Mouse (Mus musculus) heart, embryonic 10.5 days (tissue): Measurements from ENCODE around the gene Cab39l. TPM values are rescaled to one million over a fixed set of nuclear protein-coding genes. Genes with fewer than 3 reads are reported as not detected.

Experiments used
- DNase-seq: peaks from one replicate; pipeline ENCODE4 v3.0.0-alpha.2; 2017; ENCODE audit warnings: low spot score
- H3K27ac ChIP-seq: fragments of 300-500 bp; sonication (generic); 2 replicates; pipeline ENCODE4 v1.5.1; 2016; ENCODE audit warnings: mild to moderate bottlenecking
- H3K27me3 ChIP-seq: fragments of 300-500 bp; sonication (generic); 2 replicates; pipeline ENCODE4 v1.6.1; 2016; ENCODE audit warnings: mild to moderate bottlenecking; ENCODE audit not compliant: poor library complexity, insufficient read depth, severe bottlenecking
- H3K36me3 ChIP-seq: fragments of 300-500 bp; sonication (generic); 2 replicates; pipeline ENCODE4 v1.6.1; 2016; ENCODE audit warnings: mild to moderate bottlenecking, moderate library complexity
- H3K4me1 ChIP-seq: fragments of 300-500 bp; sonication (generic); 2 replicates; pipeline ENCODE4 v1.6.1; 2016; ENCODE audit warnings: mild to moderate bottlenecking
- H3K4me3 ChIP-seq: fragments of 300-500 bp; sonication (generic); 2 replicates; pipeline ENCODE4 v1.5.1; 2016; ENCODE audit warnings: mild to moderate bottlenecking, moderate library complexity
- H3K9me3 ChIP-seq: fragments of 300-500 bp; sonication (generic); 2 replicates; pipeline ENCODE4 v1.6.1; 2016; ENCODE audit warnings: mild to moderate bottlenecking, moderate library complexity
- WGBS: fragments of 180-500 bp; shearing (Covaris S2); methylation state at CpG from one replicate; pipeline ENCODE4 v1.1.7; 2016; 5-methylcytosine and 5-hydroxymethylcytosine counted together
- polyA plus RNA-seq: library from polyadenylated mRNA; unstranded; fragments of >200 nt; fragmentation: Nextera tagmentation; extraction: Ambion mirVana; gene quantifications from 2 replicates; pipeline ENCODE4 v1.2.1, GENCODE M21; 2016

Cab39l gene
- polyA plus RNA-seq, 1 experiment from 2014 or later, result 37.8 TPM

GRCm38 (mm10) chr14:59532986-59533385, 92.2 kb downstream of the Cab39l start:
- H3K27me3 ChIP-seq, result no peaks in the 10 kb centered on the region
- H3K9me3 ChIP-seq, result no peaks in the 10 kb centered on the region
- H3K36me3 ChIP-seq, result no peaks in the 10 kb centered on the region
- no peaks in the 10 kb centered on the region for H3K4me1 ChIP-seq
- DNase-seq, result no peak
- H3K27ac ChIP-seq, result no peak overlapping the region
- no peak overlapping the region for H3K4me3 ChIP-seq
- WGBS, result 90% methylated on average over 1 of the region's 1 CpGs

GRCm38 (mm10) chr14:59533908-59534307, 93.1 kb downstream of the Cab39l start:
- no peak for DNase-seq
- Histone ChIP-seq H3K4me3 (no peak overlapping the region), H3K9me3 (no peaks in the 10 kb centered on the region), H3K4me1 (no peaks in the 10 kb centered on the region), H3K36me3 (no peaks in the 10 kb centered on the region), H3K27ac (no peak overlapping the region), H3K27me3 (no peaks in the 10 kb centered on the region)

- H3K9me3 ChIP-seq, result no peaks in the 10 kb centered on the region
- no peak overlapping the region for H3K27ac ChIP-seq
- no peaks in the 10 kb centered on the region for H3K4me1 ChIP-seq
- no peak overlapping the region for H3K4me3 ChIP-seq
- H3K36me3 ChIP-seq, result 0 out of 2 replicates have a peak, but pooled peaks cover 5% of the 10 kb centered on the region
- H3K27me3 ChIP-seq, result no peaks in the 10 kb centered on the region
- 90% methylated on average over 4 of the region's 4 CpGs for WGBS
- no peak for DNase-seq
These were observed 97.2 kb downstream of the Cab39l start for GRCm38 (mm10) chr14:59537829-59538432.

GRCm38 (mm10) chr14:59540230-59540629, 99.5 kb downstream of the Cab39l start:
- Histone ChIP-seq H3K9me3 (no peaks in the 10 kb centered on the region), H3K4me3 (no peak overlapping the region)
- 93% methylated on average over 2 of the region's 2 CpGs for WGBS

GRCm38 (mm10) chr14:59540761-59541160, 100.0 kb downstream of the Cab39l start:
- 83% methylated on average over 6 of the region's 6 CpGs for WGBS
- H3K9me3 ChIP-seq, result no peaks in the 10 kb centered on the region

More at GRCm38 (mm10) chr14:59540230-59540629, 99.5 kb downstream of the Cab39l start:
- H3K27me3 ChIP-seq, result no peaks in the 10 kb centered on the region
- H3K27ac ChIP-seq, result no peak overlapping the region
- DNase-seq, result no peak
- no peaks in the 10 kb centered on the region for H3K4me1 ChIP-seq
- 0 out of 2 replicates have a peak, but pooled peaks cover 5% of the 10 kb centered on the region for H3K36me3 ChIP-seq

GRCm38 (mm10) chr14:59543158-59543826, 102.5 kb downstream of the Cab39l start:
- 0 out of 2 replicates have a peak, but pooled peaks cover 3% of the 10 kb centered on the region for H3K4me1 ChIP-seq
- WGBS, result 82% methylated on average over 3 of the region's 3 CpGs
- H3K27ac ChIP-seq, result no peak overlapping the region
- H3K9me3 ChIP-seq, result no peaks in the 10 kb centered on the region
- no peak for DNase-seq
- H3K36me3 ChIP-seq, result 0 out of 2 replicates have a peak, but pooled peaks cover 8% of the 10 kb centered on the region
- H3K27me3 ChIP-seq, result no peaks in the 10 kb centered on the region
- no peak overlapping the region for H3K4me3 ChIP-seq

More at GRCm38 (mm10) chr14:59540761-59541160, 100.0 kb downstream of the Cab39l start:
- DNase-seq, result no peak
- no peaks in the 10 kb centered on the region for H3K4me1 ChIP-seq
- no peak overlapping the region for H3K27ac ChIP-seq
- no peaks in the 10 kb centered on the region for H3K27me3 ChIP-seq
- H3K4me3 ChIP-seq, result no peak overlapping the region
- 0 out of 2 replicates have a peak, but pooled peaks cover 5% of the 10 kb centered on the region for H3K36me3 ChIP-seq

- WGBS, result 83% methylated on average over 5 of the region's 5 CpGs
- H3K36me3 ChIP-seq, result 0 out of 2 replicates have a peak, but pooled peaks cover 8% of the 10 kb centered on the region
- 0 out of 2 replicates have a peak, but pooled peaks cover 3% of the 10 kb centered on the region for H3K4me1 ChIP-seq
- H3K4me3 ChIP-seq, result no peak overlapping the region
- no peaks in the 10 kb centered on the region for H3K27me3 ChIP-seq
- DNase-seq, result no peak
- no peak overlapping the region for H3K27ac ChIP-seq
- no peaks in the 10 kb centered on the region for H3K9me3 ChIP-seq
These were observed 103.2 kb downstream of the Cab39l start for GRCm38 (mm10) chr14:59543956-59544355.

GRCm38 (mm10) chr14:59546162-59546880, 105.5 kb downstream of the Cab39l start:
- no peaks in the 10 kb centered on the region for H3K27me3 ChIP-seq
- no peaks in the 10 kb centered on the region for H3K9me3 ChIP-seq
- peaks cover 9% of the 10 kb centered on the region for H3K4me1 ChIP-seq
- peak; percentile 64 for DNase-seq
- WGBS, result 82% methylated on average over 7 of the region's 7 CpGs
- H3K36me3 ChIP-seq, result 0 out of 2 replicates have a peak, but pooled peaks cover 3% of the 10 kb centered on the region
- no peak overlapping the region for H3K4me3 ChIP-seq
- H3K27ac ChIP-seq, result no peak overlapping the region

- Histone ChIP-seq H3K9me3 (no peaks in the 10 kb centered on the region), H3K4me3 (no peak overlapping the region), H3K4me1 (peaks cover 18% of the 10 kb centered on the region), H3K27me3 (no peaks in the 10 kb centered on the region), H3K27ac (no peak overlapping the region), H3K36me3 (0 out of 2 replicates have a peak, but pooled peaks cover 3% of the 10 kb centered on the region)
- WGBS, result 76% methylated on average over 5 of the region's 5 CpGs
- peak; percentile 72 for DNase-seq
These were observed 106.8 kb downstream of the Cab39l start for GRCm38 (mm10) chr14:59547530-59547929.

GRCm38 (mm10) chr14:59548532-59548931, 107.8 kb downstream of the Cab39l start:
- H3K9me3 ChIP-seq, result no peaks in the 10 kb centered on the region
- WGBS, result 83% methylated on average over 2 of the region's 2 CpGs
- no peaks in the 10 kb centered on the region for H3K27me3 ChIP-seq
- peak; percentile 43 for DNase-seq
- no peak overlapping the region for H3K27ac ChIP-seq
- H3K4me1 ChIP-seq, result peaks cover 18% of the 10 kb centered on the region
- H3K36me3 ChIP-seq, result 0 out of 2 replicates have a peak, but pooled peaks cover 3% of the 10 kb centered on the region
- H3K4me3 ChIP-seq, result no peak overlapping the region

GRCm38 (mm10) chr14:59549106-59549505, 108.3 kb downstream of the Cab39l start:
- DNase-seq, result peak; percentile 68
- H3K27me3 ChIP-seq, result no peaks in the 10 kb centered on the region
- no peak overlapping the region for H3K27ac ChIP-seq
- peaks cover 18% of the 10 kb centered on the region for H3K4me1 ChIP-seq
- no peak overlapping the region for H3K4me3 ChIP-seq
- H3K9me3 ChIP-seq, result no peaks in the 10 kb centered on the region
- 72% methylated on average over 6 of the region's 6 CpGs for WGBS
- 0 out of 2 replicates have a peak, but pooled peaks cover 3% of the 10 kb centered on the region for H3K36me3 ChIP-seq

GRCm38 (mm10) chr14:59550841-59551240, 110.1 kb downstream of the Cab39l start:
- WGBS, result 77% methylated on average over 2 of the region's 2 CpGs
- peaks cover 29% of the 10 kb centered on the region for H3K4me1 ChIP-seq
- no peak for DNase-seq
- no peaks in the 10 kb centered on the region for H3K27me3 ChIP-seq
- no peaks in the 10 kb centered on the region for H3K9me3 ChIP-seq
- no peak overlapping the region for H3K4me3 ChIP-seq
- H3K36me3 ChIP-seq, result 0 out of 2 replicates have a peak, but pooled peaks cover 3% of the 10 kb centered on the region
- H3K27ac ChIP-seq, result peak overlapping the region; percentile 30; the same call in 1 of the 2 replicates

GRCm38 (mm10) chr14:59551956-59552355, 111.2 kb downstream of the Cab39l start:
- WGBS, result 55% methylated on average over 8 of the region's 8 CpGs
- H3K4me1 ChIP-seq, result peaks cover 36% of the 10 kb centered on the region
- H3K36me3 ChIP-seq, result 0 out of 2 replicates have a peak, but pooled peaks cover 3% of the 10 kb centered on the region
- H3K27me3 ChIP-seq, result no peaks in the 10 kb centered on the region
- no peaks in the 10 kb centered on the region for H3K9me3 ChIP-seq
- no peak overlapping the region for H3K27ac ChIP-seq
- no peak for DNase-seq
- no peak overlapping the region for H3K4me3 ChIP-seq
